Mouse (Mus musculus): ENCODE measurements around the gene Tspan33.

GRCm38 (mm10) chr6:29762524-29762923 lies 68.5 kb downstream of the Tspan33 start:
- TF ChIP-seq CTCF (IDR thresholded peaks at IDR 0.05; ENCODE audit: low read depth, low read length) = peak; percentile 72
- no peak for TF ChIP-seq POLR2A (IDR thresholded peaks at IDR 0.05; ENCODE audit: insufficient read depth, low read length)
